Mouse (Mus musculus) adrenal gland, adult 18-20 months (tissue): ENCODE measurements around the gene Spast. TPM values are rescaled to one million over a fixed set of nuclear protein-coding genes. Genes with fewer than 3 reads are reported as not detected.
"Not testable (repeated sequence)": the region's sequence is repeated elsewhere in the genome, so short reads cannot be mapped to it uniquely, and the experiment has no call there.

Experiments
- DNase-seq, 2 experiments: peaks; one replicate each; pipeline ENCODE4 v3.0.0; 2021 to 2022; ENCODE audit warnings: low spot score in 2 of 2
- long read RNA-seq, 2 experiments: library from polyadenylated mRNA; stranded (forward); transcript quantifications; one replicate each; pipeline ENCODE4 v2.0.0; 2021
- total RNA-seq, 2 experiments: library from RNA; stranded (reverse); gene quantifications; 1 replicate in 1 of 2; 2 replicates in 1 of 2; pipeline ENCODE4 v1.2.3; 2021

Spast gene
- 10 to 100 TPM; 28.6 to 30.5 TPM for total RNA-seq
- long read RNA-seq, experiment 1, full-length matches to known transcripts: 30 of 39 reads
- long read RNA-seq, experiment 1, partial matches to known transcripts: 3 of 39 reads
- long read RNA-seq, experiment 1, other reads (novel, unspliced or antisense): 6 of 39 reads
- long read RNA-seq, experiment 2, full-length matches to known transcripts: 48 of 57 reads
- long read RNA-seq, experiment 2, partial matches to known transcripts: 4 of 57 reads
- long read RNA-seq, experiment 2, other reads (novel, unspliced or antisense): 5 of 57 reads

GRCm38 (mm10) chr17:74338937-74339804, at the start of gene Spast:
Gene Spast (plus strand): TSS chr17:74338987.
- DNase-seq: peak; percentile 80 to 82

DNA sequence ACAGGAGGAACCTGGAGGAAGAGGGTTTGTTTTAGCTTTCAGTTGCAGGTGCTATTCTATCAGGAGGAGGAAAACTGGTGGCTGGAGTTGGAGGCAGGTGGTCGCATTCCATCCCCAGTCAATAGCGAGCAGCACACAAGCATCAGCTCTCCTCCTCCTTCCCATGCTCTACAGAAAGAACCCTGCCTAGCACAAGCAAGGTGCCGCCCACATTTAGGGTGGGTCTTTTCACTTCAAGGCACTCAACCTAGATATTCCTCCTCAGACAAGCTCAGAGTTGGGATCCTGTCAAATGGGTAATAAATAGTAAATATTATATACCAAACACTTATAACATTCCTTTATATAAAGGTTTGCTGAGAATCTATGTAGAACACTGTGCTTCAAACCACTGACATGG, 48.6 kb upstream of the Spast start:
- no peak for DNase-seq

GRCm38 (mm10) chr17:74290869-74291268, 47.9 kb upstream of the Spast start:
- DNase-seq: no peak

- no peak for DNase-seq
Observed at GRCm38 (mm10) chr17:74291640-74292361, 47.0 kb upstream of the Spast start.

DNA sequence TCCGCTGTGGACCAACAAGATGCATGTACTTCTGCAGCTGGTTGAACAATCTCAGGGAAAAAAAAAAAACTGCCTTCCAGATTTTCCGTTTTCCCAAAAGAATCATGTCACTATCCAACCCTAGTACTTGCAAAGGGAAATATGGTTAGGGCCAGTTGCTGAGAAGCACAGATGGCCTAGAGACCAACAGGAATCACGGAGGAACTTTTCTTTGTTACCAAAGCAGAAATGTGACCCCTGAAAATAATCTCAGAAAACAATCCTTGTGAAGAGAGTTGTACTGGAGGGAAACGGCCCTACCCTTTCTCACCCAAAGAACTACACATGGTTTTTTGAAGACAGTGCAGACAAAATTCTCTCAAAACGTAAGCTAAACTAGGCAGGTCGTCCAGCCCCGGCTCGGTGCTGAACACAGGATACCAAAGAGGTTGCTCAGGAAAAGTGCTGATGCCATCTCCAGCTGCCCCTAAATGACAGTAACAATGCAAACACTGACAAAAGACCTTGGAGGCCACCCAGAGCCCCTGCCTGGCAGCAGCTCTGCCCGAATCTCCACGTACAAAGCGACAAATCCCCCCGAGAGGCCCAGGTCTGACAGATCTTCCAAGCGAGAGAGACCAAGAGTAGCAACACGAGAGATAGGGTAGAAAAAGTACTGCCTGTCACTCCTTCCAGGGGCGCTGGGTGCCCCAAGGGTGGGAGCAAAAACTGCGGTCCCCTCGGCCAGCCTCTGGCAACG, 44.9 kb upstream of the Spast start:
- no peak for DNase-seq

- DNase-seq: peak; percentile 80 to 83
Observed at GRCm38 (mm10) chr17:74294426-74295025, 44.3 kb upstream of the Spast start.

DNA sequence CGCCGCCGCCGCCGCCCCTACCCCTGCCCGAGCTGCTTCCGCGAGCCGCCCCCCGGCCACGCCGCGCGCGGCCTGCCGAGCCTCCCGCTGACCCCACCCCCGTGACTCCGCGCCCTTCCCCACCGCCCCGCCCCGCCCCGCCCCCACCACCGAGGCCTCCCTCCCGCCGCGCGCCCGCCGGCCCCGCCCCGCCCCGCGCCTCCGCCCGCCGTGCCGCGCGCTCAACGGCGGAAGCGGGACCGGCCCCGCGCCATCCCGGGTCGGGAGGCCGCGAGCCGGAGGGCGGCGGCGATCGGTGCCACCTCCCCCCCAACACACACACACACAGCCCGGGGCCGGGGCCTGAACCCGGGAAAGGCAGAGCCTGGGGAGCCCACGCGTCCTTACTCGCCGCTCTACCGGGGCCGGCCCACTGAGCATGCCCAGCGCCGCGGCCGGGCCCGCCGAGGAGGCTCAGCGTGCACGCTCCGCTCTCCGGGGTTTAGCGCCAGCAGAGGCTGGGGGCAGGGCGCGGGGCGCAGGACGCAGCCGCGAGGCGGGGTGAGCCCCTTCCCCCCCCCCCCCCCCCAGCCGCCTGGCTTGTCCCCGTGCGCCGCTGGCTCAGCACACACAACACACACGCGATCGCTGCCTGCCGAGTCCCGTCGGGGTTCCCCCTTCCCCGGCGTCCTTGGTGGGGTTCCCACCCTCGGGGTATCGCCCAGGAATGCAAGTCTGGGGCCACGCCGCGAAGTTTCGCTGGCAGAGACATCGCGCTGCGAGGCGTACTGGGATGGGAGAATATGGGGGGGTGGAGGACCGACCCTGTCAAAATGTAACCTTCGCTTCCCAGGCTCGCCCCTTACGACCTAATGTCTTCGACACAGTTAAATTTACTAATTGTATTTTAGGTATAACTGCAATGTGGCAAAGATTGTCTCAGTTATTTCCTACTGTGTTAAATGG, 43.5 kb upstream of the Spast start, which contains the start of gene Memo1:
Gene Memo1, minus strand, starts transcription at position 496 of the 945 bp plus-strand sequence.
- DNase-seq: peak; percentile 77 to 78

GRCm38 (mm10) chr17:74296076-74296823, 42.5 kb upstream of the Spast start:
- no peak for DNase-seq

DNA sequence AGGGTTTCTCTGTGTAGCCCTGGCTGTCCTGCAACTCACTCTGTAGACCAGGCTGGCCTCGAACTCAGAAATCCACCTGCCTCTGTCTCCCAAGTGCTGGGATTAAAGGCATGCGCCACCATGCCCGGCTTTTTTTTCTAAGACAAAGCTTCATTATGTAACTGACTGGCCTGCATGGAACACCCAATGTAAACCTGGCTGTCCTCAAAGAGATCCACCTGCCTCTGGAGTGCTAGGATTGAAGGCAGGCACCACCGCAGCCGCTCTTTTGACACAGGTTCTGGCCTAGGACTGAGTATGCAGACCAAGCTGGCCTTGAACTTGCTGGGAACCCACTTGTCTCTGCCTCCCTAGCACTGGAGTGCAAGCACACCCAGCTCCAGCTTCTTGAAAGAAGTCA, 41.8 kb upstream of the Spast start:
- DNase-seq: not testable (repeated sequence)

GRCm38 (mm10) chr17:74300089-74300488, 38.7 kb upstream of the Spast start:
- DNase-seq: no peak

DNA sequence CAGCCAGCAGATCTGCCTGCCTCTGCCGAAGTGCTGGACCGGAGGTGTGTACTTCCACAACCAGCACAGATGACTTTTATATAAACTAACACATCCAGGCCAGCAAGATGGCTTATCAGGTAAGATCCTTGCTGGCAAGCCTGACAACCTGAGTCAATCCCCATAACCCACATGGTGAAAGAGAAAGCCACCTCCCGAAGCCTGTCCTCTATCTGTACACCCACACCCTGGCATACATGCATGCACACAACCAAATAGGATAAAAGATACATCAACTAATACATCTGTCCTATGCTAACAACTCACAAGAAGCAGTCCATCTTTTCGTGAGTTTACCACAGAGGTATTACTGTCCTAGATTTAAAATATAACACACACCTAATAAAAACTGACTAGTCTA, 34.7 kb upstream of the Spast start:
- DNase-seq: no peak

DNA sequence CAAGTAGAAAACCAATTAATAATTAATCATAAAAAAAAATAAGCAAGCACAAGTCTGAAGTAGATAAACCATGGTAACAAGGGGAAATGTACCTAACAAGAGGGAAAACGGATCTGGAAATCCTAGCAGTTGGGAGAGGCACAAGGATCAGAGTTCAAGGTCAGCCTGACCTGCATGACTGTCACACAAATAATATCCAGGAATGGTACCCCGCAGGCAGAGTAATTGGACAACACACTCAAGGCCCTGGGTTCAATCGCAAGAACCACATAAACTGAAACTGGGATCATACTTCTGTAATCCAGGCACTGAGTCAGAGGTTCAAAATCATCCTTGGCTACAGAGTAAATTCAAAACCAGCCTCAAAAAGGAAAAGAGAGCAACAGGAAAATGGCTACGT, 33.2 kb upstream of the Spast start:
- DNase-seq: no peak

DNA sequence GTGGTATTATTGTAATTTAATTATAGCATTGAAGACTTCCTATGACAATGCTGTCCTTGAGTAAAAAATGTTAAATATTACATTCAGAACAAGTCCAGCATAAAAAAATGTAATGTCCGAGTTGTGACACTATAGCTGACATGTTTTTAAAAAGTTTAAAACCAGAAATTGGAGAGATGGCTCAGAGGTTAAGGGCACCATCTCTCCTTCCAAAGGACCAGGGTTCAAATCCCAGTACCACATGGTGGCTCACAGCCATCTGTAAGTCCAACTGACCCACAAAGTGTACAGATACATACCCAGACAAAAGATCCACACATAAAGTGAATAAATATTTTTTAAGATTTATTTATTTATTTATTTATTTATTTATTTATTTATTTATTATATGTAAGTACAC, 32.8 kb upstream of the Spast start:
- no peak for DNase-seq

DNA sequence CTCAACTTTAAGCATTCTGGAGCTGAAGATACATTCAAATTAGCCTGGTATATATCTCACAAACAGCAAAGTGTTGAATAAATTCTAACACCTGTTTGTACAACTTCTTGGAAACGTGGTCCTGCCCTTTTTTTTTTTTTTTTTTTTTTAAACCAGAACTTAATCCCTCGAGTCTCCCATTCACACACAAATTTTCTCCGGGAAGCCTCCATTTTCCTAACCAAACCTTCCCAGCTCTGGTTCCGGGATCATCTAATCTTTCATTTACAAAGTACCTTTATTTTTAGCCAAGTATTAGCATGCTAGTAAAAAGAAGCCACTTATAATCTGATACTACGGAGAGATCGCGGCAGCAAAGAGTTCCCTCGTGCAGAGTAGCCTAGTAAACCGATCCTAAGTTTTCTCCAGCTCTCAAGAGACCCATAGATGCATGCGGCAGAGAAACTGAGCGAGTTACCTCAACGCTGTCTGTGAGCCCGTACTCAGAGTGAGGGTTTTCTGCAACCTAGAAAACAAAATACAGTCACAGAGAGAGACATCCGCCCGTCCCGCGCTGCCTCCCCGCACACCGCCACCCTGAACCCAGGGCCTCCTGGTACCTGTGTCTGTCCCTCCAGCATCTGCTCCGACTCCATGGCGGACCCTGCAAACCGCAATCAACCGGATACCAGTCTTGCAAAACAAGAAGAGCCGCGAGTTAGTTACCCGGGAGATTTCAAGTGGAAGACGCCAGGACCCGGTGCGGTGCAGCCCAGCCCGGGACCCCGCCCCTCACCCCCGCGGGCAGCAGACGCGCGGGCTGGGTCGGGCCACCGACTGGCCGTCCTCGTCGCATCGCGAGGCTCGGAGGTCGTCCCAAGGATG, 23.1 kb upstream of the Spast start:
- DNase-seq: no peak

DNA sequence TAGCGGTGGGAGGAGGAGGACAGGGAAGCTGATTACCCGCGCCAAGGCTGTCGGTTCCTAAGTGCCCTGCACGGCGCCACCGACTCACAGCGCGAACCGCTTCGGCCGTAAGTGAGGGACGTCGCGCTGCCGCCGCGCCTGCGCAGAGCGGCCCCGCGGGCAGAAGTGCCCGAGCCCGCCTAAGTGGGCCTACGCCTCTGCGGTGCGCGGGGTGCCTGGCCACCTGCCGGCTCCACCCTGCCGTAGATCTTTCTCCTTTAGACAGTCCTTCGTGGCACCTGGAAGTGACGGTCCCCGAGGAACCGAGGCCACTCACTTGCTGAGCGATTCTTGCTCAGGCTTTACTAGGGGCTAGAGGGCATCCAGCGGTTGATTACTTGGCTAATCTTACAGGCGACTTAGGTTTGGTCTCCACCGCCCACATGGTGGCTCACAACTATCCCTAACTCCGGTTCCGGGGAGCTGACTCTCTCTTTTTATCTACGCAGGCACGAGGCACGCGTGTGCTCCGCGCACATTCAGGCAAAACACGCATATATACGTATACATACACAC, 22.4 kb upstream of the Spast start:
- DNase-seq: peak; percentile 86 to 87

DNA sequence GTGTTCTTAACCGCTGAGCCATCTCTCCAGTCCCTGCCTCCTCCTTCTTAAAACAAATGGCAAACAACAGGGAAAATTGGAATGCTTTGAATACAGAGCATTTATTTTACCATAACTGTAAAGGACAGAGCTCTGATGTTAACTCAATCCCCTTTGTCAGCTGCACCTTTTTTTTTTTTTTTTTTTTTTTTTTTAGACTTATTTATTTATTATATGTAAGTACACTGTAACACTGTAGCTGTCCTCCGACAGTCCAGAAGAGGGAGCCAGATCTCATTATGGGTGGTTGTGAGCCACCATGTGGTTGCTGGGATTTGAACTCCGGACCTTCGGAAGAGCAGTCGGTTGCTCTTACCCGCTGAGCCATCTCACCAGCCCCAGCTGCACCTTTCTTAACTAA, 20.1 kb upstream of the Spast start:
- no peak for DNase-seq

- DNase-seq: no peak
Observed at GRCm38 (mm10) chr17:74322400-74323054, 16.3 kb upstream of the Spast start.
